Mouse (Mus musculus): ENCODE data around the gene Stac3. TPM values are rescaled to one million over a fixed set of nuclear protein-coding genes. Genes with fewer than 3 reads are reported as not detected.
A peak's percentile ranks its signal among the peaks of the same experiment; 100 is the strongest.

Gene Stac3
- total and polyA plus RNA-seq, 2 experiments from 2014 or later = 0.30 TPM; not detected in 1

- H3K27ac ChIP-seq (ENCODE audit: low read depth) = no peak overlapping the region
- peak overlapping the region; percentile 41; the same call in 1 of the 2 replicates for H3K4me3 ChIP-seq (ENCODE audit: low read depth, low read length)
- DNase-seq (ENCODE audit: low spot score) = no peak
- no peak for TF ChIP-seq CTCF (IDR thresholded peaks at IDR 0.05; ENCODE audit: low read depth)
- no peak for TF ChIP-seq EP300 (IDR thresholded peaks at IDR 0.05; ENCODE audit: low read depth)
- no peak overlapping the region for H3K9ac ChIP-seq (replicated peaks; ENCODE audit: low read depth, low read length)
- H3K4me1 ChIP-seq (ENCODE audit: control insufficient read depth, insufficient read depth) = peaks cover 19% of the 10 kb centered on the region; the same call in 1 of the 2 replicates
- no peaks in the 10 kb centered on the region for H3K9me3 ChIP-seq (replicated peaks; ENCODE audit: control insufficient read depth, low read length)
- H3K36me3 ChIP-seq (replicated peaks; ENCODE audit: control insufficient read depth, insufficient read depth, low read length) = no peaks in the 10 kb centered on the region
- WGBS = 24% methylated on average over 17 of the region's 17 CpGs
- peak overlapping the region; percentile 64; the same call in 1 of the 2 replicates for H3K4me2 ChIP-seq (ENCODE audit: low read depth, low read length)
- H3K27me3 ChIP-seq (ENCODE audit: control insufficient read depth, insufficient read depth, low read length) = peaks cover 68% of the 10 kb centered on the region
- no peak for ATAC-seq (ENCODE audit: insufficient read depth, low read depth)
These were observed 8.6 kb downstream of the Stac3 start for GRCm38 (mm10) chr10:127509837-127510701.

GRCm38 (mm10) chr10:127510895-127511617, 9.6 kb downstream of the Stac3 start:
- no peak overlapping the region for H3K27ac ChIP-seq (ENCODE audit: low read depth)
- ATAC-seq (ENCODE audit: insufficient read depth, low read depth) (no peak), DNase-seq (ENCODE audit: low spot score) (no peak)
- no peak overlapping the region for H3K9ac ChIP-seq (replicated peaks; ENCODE audit: low read depth, low read length)
- H3K27me3 ChIP-seq (ENCODE audit: control insufficient read depth, insufficient read depth, low read length) = peaks cover 68% of the 10 kb centered on the region
- no peaks in the 10 kb centered on the region for H3K36me3 ChIP-seq (replicated peaks; ENCODE audit: control insufficient read depth, insufficient read depth, low read length)
- H3K9me3 ChIP-seq (replicated peaks; ENCODE audit: control insufficient read depth, low read length) = no peaks in the 10 kb centered on the region
- H3K4me1 ChIP-seq (ENCODE audit: control insufficient read depth, insufficient read depth) = peaks cover 22% of the 10 kb centered on the region
- peak overlapping the region; percentile 47; the same call in 1 of the 2 replicates for H3K4me3 ChIP-seq (ENCODE audit: low read depth, low read length)
- 16% methylated on average over 11 of the region's 11 CpGs for WGBS
- no peak for TF ChIP-seq CTCF (IDR thresholded peaks at IDR 0.05; ENCODE audit: low read depth)
- TF ChIP-seq EP300 (IDR thresholded peaks at IDR 0.05; ENCODE audit: low read depth) = no peak
- H3K4me2 ChIP-seq (ENCODE audit: low read depth, low read length) = peak overlapping the region; percentile 65

- Histone ChIP-seq H3K4me2 (ENCODE audit: low read depth, low read length) (peak overlapping the region; percentile 65), H3K36me3 (replicated peaks; ENCODE audit: control insufficient read depth, insufficient read depth, low read length) (no peaks in the 10 kb centered on the region), H3K4me3 (ENCODE audit: low read depth, low read length) (peak overlapping the region; percentile 47), H3K27me3 (ENCODE audit: control insufficient read depth, insufficient read depth, low read length) (peaks cover 68% of the 10 kb centered on the region), H3K9me3 (replicated peaks; ENCODE audit: control insufficient read depth, low read length) (no peaks in the 10 kb centered on the region), H3K9ac (replicated peaks; ENCODE audit: low read depth, low read length) (0 out of 2 replicates have a peak overlapping the region, but pooled peaks have one; percentile 12), H3K27ac (ENCODE audit: low read depth) (no peak overlapping the region), H3K4me1 (ENCODE audit: control insufficient read depth, insufficient read depth) (peaks cover 29% of the 10 kb centered on the region)
- no peak for DNase-seq (ENCODE audit: low spot score)
- ATAC-seq (ENCODE audit: insufficient read depth, low read depth) = no peak
- under 1% methylated on average over 46 of the region's 46 CpGs for WGBS
- TF ChIP-seq EP300 (IDR thresholded peaks at IDR 0.05; ENCODE audit: low read depth) (no peak), CTCF (IDR thresholded peaks at IDR 0.05; ENCODE audit: low read depth) (peak; percentile 14; the same call in 1 of the 2 replicates)
These were observed 10.3 kb downstream of the Stac3 start for GRCm38 (mm10) chr10:127511634-127512306.

GRCm38 (mm10) chr10:127512307-127512666, 10.8 kb downstream of the Stac3 start:
- H3K4me1 ChIP-seq (ENCODE audit: control insufficient read depth, insufficient read depth) = peaks cover 34% of the 10 kb centered on the region
- H3K27me3 ChIP-seq (ENCODE audit: control insufficient read depth, insufficient read depth, low read length) = peaks cover 67% of the 10 kb centered on the region
- peak overlapping the region; percentile 47 for H3K4me3 ChIP-seq (ENCODE audit: low read depth, low read length)
- H3K27ac ChIP-seq (ENCODE audit: low read depth) = no peak overlapping the region
- H3K9me3 ChIP-seq (replicated peaks; ENCODE audit: control insufficient read depth, low read length) = no peaks in the 10 kb centered on the region
- H3K36me3 ChIP-seq (replicated peaks; ENCODE audit: control insufficient read depth, insufficient read depth, low read length) = no peaks in the 10 kb centered on the region
- peak overlapping the region; percentile 65 for H3K4me2 ChIP-seq (ENCODE audit: low read depth, low read length)
- no peak for DNase-seq (ENCODE audit: low spot score)
- no peak for ATAC-seq (ENCODE audit: insufficient read depth, low read depth)
- TF ChIP-seq EP300 (IDR thresholded peaks at IDR 0.05; ENCODE audit: low read depth) (no peak), CTCF (IDR thresholded peaks at IDR 0.05; ENCODE audit: low read depth) (no peak)
- 3% methylated on average over 7 of the region's 7 CpGs for WGBS
- H3K9ac ChIP-seq (replicated peaks; ENCODE audit: low read depth, low read length) = no peak overlapping the region

- Histone ChIP-seq H3K4me2 (ENCODE audit: low read depth, low read length) (peak overlapping the region; percentile 65), H3K9me3 (replicated peaks; ENCODE audit: control insufficient read depth, low read length) (no peaks in the 10 kb centered on the region), H3K36me3 (replicated peaks; ENCODE audit: control insufficient read depth, insufficient read depth, low read length) (peaks cover 3% of the 10 kb centered on the region; the same call in 1 of the 2 replicates), H3K4me3 (ENCODE audit: low read depth, low read length) (peak overlapping the region; percentile 47), H3K9ac (replicated peaks; ENCODE audit: low read depth, low read length) (no peak overlapping the region), H3K27ac (ENCODE audit: low read depth) (no peak overlapping the region), H3K27me3 (ENCODE audit: control insufficient read depth, insufficient read depth, low read length) (peaks cover 62% of the 10 kb centered on the region), H3K4me1 (ENCODE audit: control insufficient read depth, insufficient read depth) (peaks cover 36% of the 10 kb centered on the region)
- TF ChIP-seq CTCF (IDR thresholded peaks at IDR 0.05; ENCODE audit: low read depth) = peak; percentile 100
- TF ChIP-seq EP300 (IDR thresholded peaks at IDR 0.05; ENCODE audit: low read depth) = no peak
- WGBS = under 1% methylated on average over 27 of the region's 27 CpGs
- ATAC-seq (ENCODE audit: insufficient read depth, low read depth) = peak; percentile 68
- peak; percentile 82 for DNase-seq (ENCODE audit: low spot score)
These were observed 11.3 kb downstream of the Stac3 start for GRCm38 (mm10) chr10:127512813-127513212.
